ENCODE assay signal across 11 mouse cellular contexts in genomic region chr10:116261559-116261958, GRCm38 (mm10). TPM values are rescaled to one million over a fixed set of nuclear protein-coding genes. Genes with fewer than 3 reads are reported as not detected.
DNase-seq lines count a peak whose midpoint lies in the region; ATAC-seq and TF ChIP-seq lines count a peak whose summit lies in the region.
"Had no signal": no experiment of that assay in that cellular context is flagged by ENCODE, and none has a peak within 500 bp of the region (broad histone marks: within the 10 kb centered on the region; RNA-seq: fewer than 3 reads in every experiment).

No protein-coding gene starts in this region.

- no peak overlapping the region for H3K4me3 ChIP-seq in heart, embryonic 10.5 days
- no peak overlapping the region for H3K4me3 ChIP-seq in layer of hippocampus, adult 2 months
- no peak overlapping the region for H3K4me3 ChIP-seq in embryonic facial prominence, embryonic 14.5 days (ENCODE audit: low read depth, low read length)
- H3K4me3 ChIP-seq: midbrain, embryonic 10.5 days had no signal

- intact Hi-C loops in gastrocnemius, postnatal 14 days (cut with DNase I; ENCODE audit: low total_unique reads) = no loop called here

- peak; percentile 75 for DNase-seq in heart, embryonic 10.5 days (ENCODE audit: low spot score)
- no peak for DNase-seq in heart, postnatal 4 days
- no peak for DNase-seq in layer of hippocampus, adult 2 months (ENCODE audit: low spot score in 2 of 2)
- no peak for DNase-seq in layer of hippocampus, postnatal 10 days (ENCODE audit: low spot score in 2 of 2)
- DNase-seq in NIH3T3 (ENCODE audit: low read depth) = peak; percentile 44
- no peak for DNase-seq in embryonic facial prominence, embryonic 14.5 days (ENCODE audit: low spot score)
- no peak for DNase-seq in gastrocnemius, postnatal 14 days
- DNase-seq: spleen, adult 18-20 months had no signal

- no peak for TF ChIP-seq CTCF in layer of hippocampus, adult 2 months (conservative IDR thresholded peaks at IDR 0.05)

- no peak overlapping the region for H3K4me2 ChIP-seq in embryonic facial prominence, embryonic 14.5 days (ENCODE audit: low read depth, low read length)

- H3K27me3 ChIP-seq in heart, embryonic 10.5 days (ENCODE audit: insufficient read depth, poor library complexity, severe bottlenecking) = no peaks in the 10 kb centered on the region
- H3K27me3 ChIP-seq in embryonic facial prominence, embryonic 14.5 days (replicated peaks; ENCODE audit: control insufficient read depth, insufficient read depth, low read length) = no peaks in the 10 kb centered on the region

- H3K36me3 ChIP-seq in heart, embryonic 10.5 days = no peaks in the 10 kb centered on the region
- H3K36me3 ChIP-seq in embryonic facial prominence, embryonic 14.5 days (ENCODE audit: control insufficient read depth, insufficient read depth, low read length) = no peaks in the 10 kb centered on the region
- H3K36me3 ChIP-seq: midbrain, embryonic 10.5 days had no signal

- no peaks in the 10 kb centered on the region for H3K9me3 ChIP-seq in heart, embryonic 10.5 days
- H3K9me3 ChIP-seq in embryonic facial prominence, embryonic 14.5 days (ENCODE audit: control insufficient read depth, low read length) = no peaks in the 10 kb centered on the region
- H3K9me3 ChIP-seq: midbrain, embryonic 10.5 days had no signal

- no peak overlapping the region; the same call in 1 of the 2 replicates for H3K9ac ChIP-seq in embryonic facial prominence, embryonic 14.5 days (ENCODE audit: low read depth, low read length)

- ATAC-seq in embryonic facial prominence, embryonic 14.5 days (ENCODE audit: low read depth) = no peak
- ATAC-seq in erythroid progenitor cell, adult 5-6 weeks (replicated peaks; ENCODE audit: low FRiP score, poor library complexity, severe bottlenecking) = no peak

- peak overlapping the region; percentile 88 for H3K27ac ChIP-seq in heart, embryonic 10.5 days
- H3K27ac ChIP-seq in layer of hippocampus, adult 2 months = peak overlapping the region; percentile 77
- H3K27ac ChIP-seq in embryonic facial prominence, embryonic 14.5 days (replicated peaks; ENCODE audit: low read depth, low read length) = peak overlapping the region; percentile 52; the same call in 1 of the 2 replicates
- H3K27ac ChIP-seq: midbrain, embryonic 10.5 days had no signal

- 54% methylated on average over 5 of the region's 5 CpGs for WGBS in heart, embryonic 10.5 days
- WGBS in embryonic facial prominence, embryonic 14.5 days = 54% methylated on average over 5 of the region's 5 CpGs

- H3K4me1 ChIP-seq in heart, embryonic 10.5 days = peaks cover 25% of the 10 kb centered on the region
- H3K4me1 ChIP-seq in embryonic facial prominence, embryonic 14.5 days (ENCODE audit: control insufficient read depth, insufficient read depth, low read length) = peaks cover 11% of the 10 kb centered on the region

RNA-seq across cellular contexts. Expression of gene Ptprb, which starts 13.8 kb away (rescaled TPM):
- polyA plus RNA-seq in heart, embryonic 10.5 days (2016; fragmentation: Nextera tagmentation; extraction: Ambion mirVana) = 5.4 and 7.4 TPM in 2 replicates
- total RNA-seq in heart, postnatal 4 days (2021) = 10 to 100 TPM; 56.8 to 65.5 TPM
- 10 to 100 TPM; 15.0 to 19.7 TPM for total RNA-seq in layer of hippocampus, adult 2 months (2021)
- 10 to 100 TPM; 18.8 to 19.9 TPM for total RNA-seq in layer of hippocampus, postnatal 10 days (2021)
- polyA plus RNA-seq in embryonic facial prominence, embryonic 14.5 days (2014; fragmentation: Nextera tagmentation; extraction: Ambion mirVana) = 3.8 and 4.1 TPM in 2 replicates
- total RNA-seq in erythroid progenitor cell, adult 5-6 weeks (2015; ENCODE audit: low replicate concordance) = not detected in 2 replicates
- not detected in 2 replicates for total RNA-seq in erythroid progenitor cell, adult 5-6 weeks (2017; ENCODE audit: low replicate concordance)
- 10 to 100 TPM; 38.6 to 50.3 TPM for total RNA-seq in gastrocnemius, postnatal 14 days (2021)
- total RNA-seq: common myeloid progenitor, adult 5-6 weeks had no signal

Comparison
In these comparisons a context has a peak if more than half of its experiments do, and no peak if none do; other contexts are left out.
1. DNase-seq: peak in heart, embryonic 10.5 days (single experiment) and NIH3T3 (single experiment); none in heart, postnatal 4 days (single experiment), layer of hippocampus, adult 2 months (0 of 2), layer of hippocampus, postnatal 10 days (0 of 2), embryonic facial prominence, embryonic 14.5 days (single experiment) and gastrocnemius, postnatal 14 days (single experiment).
2. RNA of gene Ptprb, which starts 13.8 kb away (total RNA-seq): 56.8 to 65.5 TPM in heart, postnatal 4 days, 38.6 to 50.3 TPM in gastrocnemius, postnatal 14 days, 18.8 to 19.9 TPM in layer of hippocampus, postnatal 10 days and 15.0 to 19.7 TPM in layer of hippocampus, adult 2 months; not detected in erythroid progenitor cell, adult 5-6 weeks; every median in the first group is over 10 times any median in the second.
3. Peak in every context shown above with its lines, with median percentiles within 50 percentile points of each other: H3K27ac ChIP-seq.